Mouse (Mus musculus) forebrain, postnatal 0 days (tissue): Measurements from ENCODE around the gene Tspear. TPM values are rescaled to one million over a fixed set of nuclear protein-coding genes. Genes with fewer than 3 reads are reported as not detected.
"Not testable (repeated sequence)": the region's sequence is repeated elsewhere in the genome, so short reads cannot be mapped to it uniquely, and the experiment has no call there.

Source experiments
- ATAC-seq: fragments of 200-750 bp; cut with Nextera tagmentation; 2 replicates; pipeline ENCODE4 v1.8.0; 2017; ENCODE audit warnings: mild to moderate bottlenecking, moderate library complexity
- DNase-seq: peaks from one replicate; pipeline ENCODE4 v3.0.0-alpha.2; 2015
- H3K27ac ChIP-seq: fragments of 300-500 bp; sonication (generic); 2 replicates; pipeline ENCODE4 v1.5.1; 2014; ENCODE audit warnings: low read depth, mild to moderate bottlenecking, antibody characterized with exemption, low read length, moderate library complexity, mixed read lengths
- H3K27me3 ChIP-seq: fragments of 300-500 bp; sonication (generic); 2 replicates; pipeline ENCODE4 v1.6.1; 2014; ENCODE audit warnings: mild to moderate bottlenecking, low read length, mixed read lengths; ENCODE audit not compliant: insufficient read depth
- H3K36me3 ChIP-seq: fragments of 300-500 bp; sonication (generic); 2 replicates; pipeline ENCODE4 v1.6.1; 2014; ENCODE audit warnings: mild to moderate bottlenecking, moderate library complexity; ENCODE audit not compliant: insufficient read depth
- H3K4me1 ChIP-seq: fragments of 300-500 bp; sonication (generic); 2 replicates; pipeline ENCODE4 v1.6.1; 2014; ENCODE audit warnings: antibody characterized with exemption; ENCODE audit not compliant: insufficient read depth
- H3K4me2 ChIP-seq: fragments of 300-500 bp; sonication (generic); 2 replicates; pipeline ENCODE4 v1.6.1; 2014; ENCODE audit warnings: low read depth, mild to moderate bottlenecking, moderate library complexity
- H3K4me3 ChIP-seq: fragments of 300-500 bp; sonication (generic); 2 replicates; pipeline ENCODE4 v1.5.1; 2014; ENCODE audit warnings: low read depth, low read length, mixed read lengths
- H3K9ac ChIP-seq: fragments of 300-500 bp; sonication (generic); 2 replicates; pipeline ENCODE4 v1.6.1; 2014; ENCODE audit warnings: mild to moderate bottlenecking
- H3K9me3 ChIP-seq: fragments of 300-500 bp; sonication (generic); 2 replicates; pipeline ENCODE4 v1.6.1; 2016; ENCODE audit warnings: low read length
- CTCF ChIP-seq: sonication (generic); IDR thresholded peaks from 2 replicates; pipeline ENCODE4 v1.5.1; 2016; ENCODE audit warnings: antibody characterized with exemption, control low read depth, low read depth
- WGBS: fragments of 180-500 bp; shearing (Covaris S2); extraction: QIAGEN DNeasy Blood & Tissue Kit; methylation state at CpG from one replicate; pipeline ENCODE4 v1.1.7; 2014; 5-methylcytosine and 5-hydroxymethylcytosine counted together
- polyA plus RNA-seq: library from polyadenylated mRNA; unstranded; fragments of >200 nt; fragmentation: Nextera tagmentation; extraction: Ambion mirVana; gene quantifications from 2 replicates; pipeline ENCODE4 v1.2.1, GENCODE M21; 2015
- total RNA-seq: library from RNA; depleted of rRNA; stranded (reverse); fragments of >200 nt; gene quantifications from 2 replicates; pipeline ENCODE4 v1.2.3, GENCODE M21; 2014

Tspear gene
- total and polyA plus RNA-seq, 2 experiments from 2014 or later, result 0.14 to 0.99 TPM

DNA sequence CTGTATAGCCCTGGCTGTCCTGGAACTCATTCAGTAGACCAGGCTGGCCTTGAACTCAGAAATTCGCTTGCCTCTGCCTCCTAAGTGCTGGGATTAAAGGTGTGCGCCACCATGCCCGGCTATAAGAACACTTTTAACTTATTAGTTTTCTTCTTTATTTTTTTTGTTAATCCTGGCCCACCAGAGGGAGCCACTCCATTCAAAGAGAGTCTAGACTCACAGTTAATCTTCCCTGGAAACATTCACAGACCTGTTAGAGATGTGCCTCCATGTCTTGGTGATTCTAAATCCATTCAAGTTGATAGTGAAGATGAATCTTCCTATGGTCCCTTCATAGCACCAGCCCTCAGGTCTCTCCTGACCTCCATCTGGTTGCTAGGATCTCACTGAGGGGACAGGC lies 23.5 kb downstream of the Tspear start:
- Histone ChIP-seq H3K9me3 (no peaks in the 10 kb centered on the region), H3K9ac (no peak overlapping the region), H3K4me2 (no peak overlapping the region), H3K36me3 (no peaks in the 10 kb centered on the region), H3K4me3 (no peak overlapping the region), H3K27ac (no peak overlapping the region), H3K4me1 (no peaks in the 10 kb centered on the region), H3K27me3 (no peaks in the 10 kb centered on the region)
- TF ChIP-seq CTCF, result peak; percentile 40; the same call in 1 of the 2 replicates
- DNase-seq, result no peak
- WGBS, result 75% methylated on average over 3 of the region's 3 CpGs
- ATAC-seq, result no peak

DNA sequence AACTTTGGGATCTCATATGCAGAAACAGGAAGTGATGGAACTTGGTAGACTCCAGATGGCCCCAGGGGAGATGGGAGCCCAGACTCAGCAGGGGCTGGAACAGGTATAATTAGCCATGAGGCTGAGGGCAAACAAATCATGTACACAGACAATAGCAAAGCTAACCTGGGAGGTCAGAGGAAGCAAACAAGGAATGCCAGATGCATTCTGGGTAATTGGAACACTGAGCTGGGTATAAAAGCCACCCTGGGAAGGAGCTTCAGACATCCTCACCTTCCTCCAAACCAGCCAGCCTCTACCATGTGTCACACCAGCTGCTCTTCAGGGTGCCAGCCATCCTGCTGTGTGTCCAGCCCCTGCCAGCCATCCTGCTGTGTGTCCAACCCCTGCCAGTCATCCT lies 24.8 kb downstream of the Tspear start, which contains the start of gene Gm10024:
Gene Gm10024 (plus strand): TSS at position 301 of the 400 bp plus-strand sequence.
- not testable (repeated sequence) for H3K9ac ChIP-seq, H3K4me3 ChIP-seq, H3K4me1 ChIP-seq, H3K9me3 ChIP-seq, ATAC-seq, H3K4me2 ChIP-seq, H3K27ac ChIP-seq, H3K36me3 ChIP-seq, DNase-seq, H3K27me3 ChIP-seq

DNA sequence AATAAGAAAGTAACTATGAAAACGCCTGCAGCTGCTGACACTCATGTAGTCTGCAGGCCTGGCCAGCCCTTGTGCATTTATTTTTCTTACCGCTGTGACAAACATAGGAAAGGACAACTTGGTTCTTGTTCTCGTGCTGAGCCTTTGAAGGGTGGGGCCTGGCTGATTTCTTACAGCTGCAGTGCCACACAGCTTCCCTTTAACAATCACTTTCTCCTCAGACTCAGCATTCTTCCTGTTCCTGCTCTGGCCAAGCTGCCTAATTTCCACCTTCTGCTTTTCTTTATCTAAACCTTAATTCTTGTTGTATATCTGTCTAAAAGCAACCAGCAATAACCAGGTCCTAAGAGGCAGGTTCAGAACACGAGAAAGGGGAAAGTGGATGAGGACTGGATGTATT lies 27.4 kb downstream of the Tspear start:
- Histone ChIP-seq H3K27me3 (no peaks in the 10 kb centered on the region), H3K4me3 (no peak overlapping the region), H3K27ac (no peak overlapping the region), H3K9me3 (no peaks in the 10 kb centered on the region), H3K4me1 (no peaks in the 10 kb centered on the region), H3K4me2 (no peak overlapping the region), H3K36me3 (no peaks in the 10 kb centered on the region), H3K9ac (no peak overlapping the region)
- no peak for DNase-seq
- WGBS, result 74% methylated on average over 4 of the region's 4 CpGs
- no peak for ATAC-seq
- no peak for TF ChIP-seq CTCF

DNA sequence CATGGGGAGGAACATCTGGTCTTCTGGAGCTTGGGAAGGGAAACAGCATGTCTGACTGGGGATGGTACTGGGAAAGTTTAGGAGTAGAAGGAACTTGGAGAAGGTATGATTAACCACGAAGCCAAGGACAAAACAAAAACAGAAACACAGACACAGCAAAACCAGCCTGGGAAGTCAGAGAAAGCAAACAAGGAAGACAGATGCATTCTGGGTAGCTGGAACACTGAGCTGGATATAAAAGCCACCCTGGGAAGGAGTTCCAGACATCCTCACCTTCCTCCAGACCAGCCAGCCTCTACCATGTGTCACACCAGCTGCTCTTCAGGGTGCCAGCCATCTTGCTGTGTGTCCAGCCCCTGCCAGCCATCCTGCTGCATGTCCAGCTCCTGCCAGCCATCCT lies 29.1 kb downstream of the Tspear start, which contains the start of gene Gm10142:
Gene Gm10142 (plus strand): TSS at position 301 of the 400 bp plus-strand sequence.
- Histone ChIP-seq H3K4me3 (no peak within 1 kb of the TSS), H3K4me1 (no peaks in the 10 kb centered on the region), H3K27ac (no peak within 1 kb of the TSS), H3K9ac (no peak within 1 kb of the TSS), H3K36me3 (no peaks in the 10 kb centered on the region), H3K27me3 (no peaks in the 10 kb centered on the region), H3K4me2 (no peak within 1 kb of the TSS), H3K9me3 (no peaks in the 10 kb centered on the region)
- ATAC-seq (no peak), DNase-seq (no peak)
- TF ChIP-seq CTCF, result no peak
- 96% methylated on average over 1 of the region's 1 CpGs for WGBS

- H3K4me1 ChIP-seq, DNase-seq, H3K9me3 ChIP-seq, H3K27me3 ChIP-seq, H3K9ac ChIP-seq, ATAC-seq, H3K4me2 ChIP-seq, H3K4me3 ChIP-seq, H3K36me3 ChIP-seq, H3K27ac ChIP-seq: not testable (repeated sequence)
- 73% methylated on average over 1 of the region's 1 CpGs for WGBS
These were observed 33.9 kb downstream of the Tspear start, which contains the start of gene Krtap12-1 for GRCm38 (mm10) chr10:77720299-77720698. Gene Krtap12-1 (plus strand): TSS chr10:77720599.

- DNase-seq (no peak), ATAC-seq (no peak)
- Histone ChIP-seq H3K27me3 (no peaks in the 10 kb centered on the region), H3K4me1 (no peaks in the 10 kb centered on the region), H3K27ac (no peak overlapping the region), H3K4me3 (no peak overlapping the region), H3K9ac (no peak overlapping the region), H3K4me2 (no peak overlapping the region), H3K9me3 (no peaks in the 10 kb centered on the region), H3K36me3 (no peaks in the 10 kb centered on the region)
- 72% methylated on average over 8 of the region's 8 CpGs for WGBS
- no peak for TF ChIP-seq CTCF
These were observed 38.5 kb downstream of the Tspear start for GRCm38 (mm10) chr10:77724855-77725254.

- no peak for DNase-seq
- WGBS, result 21% methylated on average over 3 of the region's 3 CpGs
- Histone ChIP-seq H3K36me3 (no peaks in the 10 kb centered on the region), H3K4me1 (no peaks in the 10 kb centered on the region), H3K27ac (no peak within 1 kb of the TSS), H3K4me3 (no peak within 1 kb of the TSS), H3K4me2 (no peak within 1 kb of the TSS), H3K27me3 (no peaks in the 10 kb centered on the region), H3K9ac (no peak within 1 kb of the TSS), H3K9me3 (no peaks in the 10 kb centered on the region)
- no peak for TF ChIP-seq CTCF
- no peak for ATAC-seq
These were observed 39.8 kb downstream of the Tspear start, which contains the start of gene Gm10100 for GRCm38 (mm10) chr10:77726186-77726585. Gene Gm10100 (plus strand): TSS chr10:77726486.

- DNase-seq, result no peak
- Histone ChIP-seq H3K36me3 (no peaks in the 10 kb centered on the region), H3K4me3 (no peak overlapping the region), H3K4me2 (no peak overlapping the region), H3K9me3 (no peaks in the 10 kb centered on the region), H3K9ac (no peak overlapping the region), H3K27me3 (no peaks in the 10 kb centered on the region), H3K27ac (no peak overlapping the region), H3K4me1 (no peaks in the 10 kb centered on the region)
- WGBS, result 61% methylated on average over 4 of the region's 4 CpGs
- no peak for ATAC-seq
- no peak for TF ChIP-seq CTCF
These were observed 41.9 kb downstream of the Tspear start for GRCm38 (mm10) chr10:77728280-77728679.
